ENCODE assay signal across 9 mouse cellular contexts in the genomic region with DNA sequence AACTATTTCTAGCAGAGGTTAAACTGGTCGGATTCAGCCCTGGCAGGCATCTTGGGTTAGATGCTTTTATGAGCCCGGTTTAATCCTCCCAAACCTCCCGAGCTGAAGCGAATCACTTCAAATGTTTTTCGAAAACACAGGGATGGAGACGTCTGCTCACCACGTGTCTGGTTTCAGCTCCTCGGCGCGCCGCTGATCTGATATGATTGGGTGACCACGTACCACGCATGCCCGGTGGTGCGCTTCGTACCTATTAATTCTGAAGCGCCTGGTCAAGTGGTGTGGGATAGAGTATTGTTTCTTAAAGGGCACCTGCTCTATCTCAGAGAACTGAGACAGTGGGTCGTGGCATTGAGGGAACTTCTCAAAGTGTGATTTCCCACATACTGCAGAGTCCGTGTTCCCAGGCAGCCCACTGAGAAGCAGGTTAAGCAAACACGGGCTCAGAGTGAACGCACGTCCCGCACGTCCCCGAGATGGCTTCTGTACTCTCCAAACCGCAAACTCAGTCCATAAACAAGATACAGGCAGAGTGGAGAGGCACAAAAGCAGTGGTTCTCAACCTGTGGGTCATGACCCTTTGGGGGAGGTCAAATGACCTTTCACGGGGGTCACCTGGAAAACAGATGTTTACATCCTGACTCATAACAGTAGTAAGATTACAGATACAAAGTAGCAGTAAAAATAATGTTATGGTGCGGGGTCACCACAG. TPM values are rescaled to one million over a fixed set of nuclear protein-coding genes. Genes with fewer than 3 reads are reported as not detected.
DNase-seq lines count a peak whose midpoint lies in the region; TF ChIP-seq lines count a peak whose summit lies in the region.
"Had no signal": no experiment of that assay in that cellular context is flagged by ENCODE, and none has a peak within 500 bp of the region (broad histone marks: within the 10 kb centered on the region; RNA-seq: fewer than 3 reads in every experiment).

No protein-coding gene starts in this region.

- TF ChIP-seq CTCF in gastrocnemius, adult 2 months (IDR thresholded peaks at IDR 0.05) = no peak

- DNase-seq in gastrocnemius, adult 2 months = peak; percentile 78
- DNase-seq in gastrocnemius, postnatal 14 days = no peak
- DNase-seq in urinary bladder, postnatal 25 days (ENCODE audit: low spot score) = peak; percentile 46
- no peak for DNase-seq in urinary bladder, postnatal 4 days (ENCODE audit: low spot score in 2 of 2)
- DNase-seq in kidney, postnatal 4 days = peak; percentile 65 to 76
- DNase-seq in thymus, postnatal 14 days = no peak
- DNase-seq in cerebellum, postnatal 36 days = no peak
- no peak for DNase-seq in left cerebral cortex, adult 8-10 months (ENCODE audit: low spot score in 2 of 2)

- H3K27ac ChIP-seq in gastrocnemius, adult 2 months = peak overlapping the region; percentile 76
- H3K27ac ChIP-seq: neural tube, embryonic 13.5 days had no signal

- intact Hi-C loops in gastrocnemius, adult 2 months (cut with DNase I) = no loop called here
- intact Hi-C loops in gastrocnemius, postnatal 14 days (cut with DNase I; ENCODE audit: low total_unique reads) = no loop called here

- H3K4me3 ChIP-seq in gastrocnemius, adult 2 months = peak overlapping the region; percentile 56
- H3K4me3 ChIP-seq: neural tube, embryonic 13.5 days had no signal

RNA-seq across cellular contexts. Expression of gene Rassf3, which starts 40.4 kb away (rescaled TPM):
- 10 to 100 TPM; 29.2 to 47.3 TPM for total RNA-seq in gastrocnemius, adult 2 months (2021)
- total RNA-seq in gastrocnemius, postnatal 14 days (2021) = 10 to 100 TPM; 40.2 to 42.2 TPM
- 10 to 100 TPM; 43.2 to 52.0 (median 45.0) TPM for total RNA-seq in left cerebral cortex, adult 8-10 months (2022)

Comparison
In these comparisons a context has a peak if more than half of its experiments do, and no peak if none do; other contexts are left out.
1. DNase-seq: peak in gastrocnemius, adult 2 months (single experiment), urinary bladder, postnatal 25 days (single experiment) and kidney, postnatal 4 days (2 of 2); none in gastrocnemius, postnatal 14 days (single experiment), urinary bladder, postnatal 4 days (0 of 2), thymus, postnatal 14 days (single experiment), cerebellum, postnatal 36 days (0 of 2) and left cerebral cortex, adult 8-10 months (0 of 2).